Mouse (Mus musculus) thymus, postnatal 25 days (tissue): Measurements from ENCODE around the gene Camta2.
A peak's percentile ranks its signal among the peaks of the same experiment; 100 is the strongest.

ENCODE experiments used
- DNase-seq: peaks from one replicate; pipeline ENCODE4 v3.0.0; 2022

Camta2 gene

GRCm38 (mm10) chr11:70687601-70688199 is at the start of gene Camta2:
TSS of gene Camta2 (minus strand) at chr11:70688105.
- peak; percentile 91 for DNase-seq

- DNase-seq: no peak
Measured at GRCm38 (mm10) chr11:70733256-70733655, 45.4 kb upstream of the Camta2 start.

- DNase-seq: no peak
Measured at GRCm38 (mm10) chr11:70731178-70731577, 43.3 kb upstream of the Camta2 start.

GRCm38 (mm10) chr11:70730427-70731038 is 42.6 kb upstream of the Camta2 start:
- no peak for DNase-seq

GRCm38 (mm10) chr11:70727385-70727784 is 39.5 kb upstream of the Camta2 start:
- DNase-seq: no peak

- no peak for DNase-seq
Measured at GRCm38 (mm10) chr11:70726585-70726984, 38.7 kb upstream of the Camta2 start.

GRCm38 (mm10) chr11:70724706-70725105 is 36.8 kb upstream of the Camta2 start:
- no peak for DNase-seq

- DNase-seq: no peak
Measured at GRCm38 (mm10) chr11:70721072-70721471, 33.2 kb upstream of the Camta2 start.

- no peak for DNase-seq
Measured at GRCm38 (mm10) chr11:70720567-70720966, 32.7 kb upstream of the Camta2 start.

GRCm38 (mm10) chr11:70718481-70718880 is 30.6 kb upstream of the Camta2 start:
- no peak for DNase-seq

GRCm38 (mm10) chr11:70715832-70716231 is 27.9 kb upstream of the Camta2 start:
- no peak for DNase-seq

- no peak for DNase-seq
Measured at GRCm38 (mm10) chr11:70713222-70713621, 25.3 kb upstream of the Camta2 start.

GRCm38 (mm10) chr11:70711026-70711425 is 23.1 kb upstream of the Camta2 start:
- no peak for DNase-seq

- DNase-seq: no peak
Measured at GRCm38 (mm10) chr11:70706127-70706526, 18.2 kb upstream of the Camta2 start.

GRCm38 (mm10) chr11:70702781-70703180 is 14.9 kb upstream of the Camta2 start:
- DNase-seq: no peak

- DNase-seq: no peak
Measured at GRCm38 (mm10) chr11:70701984-70702733, 14.3 kb upstream of the Camta2 start.

- peak; percentile 18 for DNase-seq
Measured at GRCm38 (mm10) chr11:70701221-70701955, 13.5 kb upstream of the Camta2 start.

GRCm38 (mm10) chr11:70700613-70701012 is 12.7 kb upstream of the Camta2 start:
- DNase-seq: peak; percentile 58

GRCm38 (mm10) chr11:70699722-70700556 is 12.0 kb upstream of the Camta2 start, which contains the start of the genes Inca1 and Kif1c:
TSS of gene Inca1 (minus strand) at chr11:70700155.
TSS of gene Kif1c (plus strand) at chr11:70700548.
- DNase-seq: peak; percentile 98

- DNase-seq: no peak
Measured at GRCm38 (mm10) chr11:70699051-70699450, 11.1 kb upstream of the Camta2 start.

GRCm38 (mm10) chr11:70697376-70697775 is 9.5 kb upstream of the Camta2 start:
- DNase-seq: no peak

- no peak for DNase-seq
Measured at GRCm38 (mm10) chr11:70693504-70693903, 5.6 kb upstream of the Camta2 start.
